Mouse (Mus musculus) liver, adult (tissue): ENCODE measurements around the gene Gm17349.

ENCODE experiments used
- GATA4 ChIP-seq: IDR thresholded peaks from 2 replicates; pipeline ENCODE4 v1.6.1; 2014; ENCODE audit warnings: mild to moderate bottlenecking, low read length; ENCODE audit not compliant: insufficient replicate concordance

Gm17349 gene

DNA sequence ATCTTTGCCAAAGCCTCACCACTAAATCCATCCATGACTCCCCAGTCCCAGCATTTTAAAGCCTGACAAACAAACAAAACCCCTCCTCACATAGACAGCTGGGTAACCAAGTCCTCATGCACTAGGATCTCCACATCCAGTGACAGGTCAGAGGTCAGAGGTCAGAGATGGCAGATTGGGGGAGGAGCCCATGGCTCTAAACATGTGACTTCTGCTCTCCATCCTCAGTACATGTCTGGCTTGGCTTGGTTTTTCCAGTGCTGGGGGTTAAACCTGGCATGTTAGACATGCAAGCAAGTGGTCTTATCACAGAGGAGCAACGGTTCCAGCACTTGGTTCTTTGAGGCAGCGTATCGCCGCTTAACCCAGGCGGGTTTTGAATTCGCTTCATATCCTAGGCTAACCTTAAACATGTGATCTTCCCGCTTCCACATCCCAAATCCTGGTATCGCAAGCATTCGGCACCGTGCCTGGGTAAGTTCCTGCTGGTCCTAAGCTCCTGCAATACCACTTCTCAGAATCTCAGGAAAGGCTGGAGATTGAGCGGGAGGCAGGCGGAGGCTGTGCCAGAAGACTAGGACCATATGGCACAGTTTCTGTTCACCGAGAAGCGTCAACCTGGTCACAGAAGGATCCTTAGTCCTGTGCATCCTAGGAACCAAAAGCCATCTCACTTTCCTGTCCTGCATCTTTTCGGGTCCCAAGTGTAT lies 44.0 kb downstream of the Gm17349 start:
- no peak for TF ChIP-seq GATA4

- no peak for TF ChIP-seq GATA4
Measured at GRCm38 (mm10) chr15:99658437-99658836, 46.9 kb downstream of the Gm17349 start.

DNA sequence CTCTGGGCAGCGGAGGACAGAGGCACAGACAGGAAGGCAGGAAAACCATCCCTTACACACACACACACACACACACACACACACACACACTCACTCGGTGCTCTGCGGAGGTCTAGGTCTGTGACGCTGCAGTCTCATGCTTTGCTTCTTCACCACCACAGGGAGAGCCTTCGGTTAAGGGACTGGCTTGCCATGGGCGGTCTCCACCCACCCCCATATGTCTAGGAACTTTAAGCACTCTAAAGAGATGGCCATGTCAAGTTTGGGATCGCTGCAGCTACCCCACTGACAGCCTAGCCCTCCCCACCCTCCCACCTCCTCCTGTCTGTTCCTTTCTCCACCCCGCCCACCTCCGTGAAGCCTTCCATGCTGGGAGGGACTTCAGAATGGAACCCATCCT lies 49.3 kb downstream of the Gm17349 start:
- no peak for TF ChIP-seq GATA4

- TF ChIP-seq GATA4: no peak
Measured at GRCm38 (mm10) chr15:99653876-99654275, 51.4 kb downstream of the Gm17349 start.

GRCm38 (mm10) chr15:99653291-99653690 lies 52.0 kb downstream of the Gm17349 start:
- no peak for TF ChIP-seq GATA4
